Mouse (Mus musculus) CH12F3 (cell line): Measurements from ENCODE around the gene Nuak1.
"Not testable (repeated sequence)": the region's sequence is repeated elsewhere in the genome, so short reads cannot be mapped to it uniquely, and the experiment has no call there.

ENCODE experiments used
- in situ Hi-C: fragments of 300-500 bp; cut with MboI; formaldehyde crosslinking; loops from 2 replicates; pipeline ENCODE4 v1.14.3; 2020; ENCODE audit warnings: low sequenced_read_pairs

The Nuak1 gene

GRCm38 (mm10) chr10:84440541-84441433 lies at the start of gene Nuak1:
Gene Nuak1 (minus strand): TSS chr10:84440597.
- in situ Hi-C loops = no loop called here

- in situ Hi-C loops = no loop called here
These were observed 49.7 kb upstream of the Nuak1 start for GRCm38 (mm10) chr10:84490115-84490514.

GRCm38 (mm10) chr10:84488315-84488714 lies 47.9 kb upstream of the Nuak1 start:
- in situ Hi-C loops = no loop called here

- in situ Hi-C loops = no loop called here
These were observed 44.3 kb upstream of the Nuak1 start for GRCm38 (mm10) chr10:84484661-84485060.

- in situ Hi-C loops = no loop called here
These were observed 43.2 kb upstream of the Nuak1 start for GRCm38 (mm10) chr10:84483553-84483952.

- in situ Hi-C loops = no loop called here
These were observed 42.7 kb upstream of the Nuak1 start for GRCm38 (mm10) chr10:84483069-84483468.

GRCm38 (mm10) chr10:84482418-84482817 lies 42.0 kb upstream of the Nuak1 start:
- in situ Hi-C loops = not testable (repeated sequence)

GRCm38 (mm10) chr10:84481327-84481671 lies 40.9 kb upstream of the Nuak1 start:
- in situ Hi-C loops = no loop called here

- in situ Hi-C loops = no loop called here
These were observed 40.4 kb upstream of the Nuak1 start for GRCm38 (mm10) chr10:84480667-84481326.

GRCm38 (mm10) chr10:84480146-84480545 lies 39.7 kb upstream of the Nuak1 start:
- in situ Hi-C loops = no loop called here

- in situ Hi-C loops = no loop called here
These were observed 37.2 kb upstream of the Nuak1 start for GRCm38 (mm10) chr10:84477613-84478076.

- in situ Hi-C loops = no loop called here
These were observed 36.7 kb upstream of the Nuak1 start for GRCm38 (mm10) chr10:84477045-84477612.

- in situ Hi-C loops = no loop called here
These were observed 27.3 kb upstream of the Nuak1 start for GRCm38 (mm10) chr10:84467555-84468164.

GRCm38 (mm10) chr10:84465511-84465910 lies 25.1 kb upstream of the Nuak1 start:
- in situ Hi-C loops = no loop called here

GRCm38 (mm10) chr10:84460420-84461101 lies 20.2 kb upstream of the Nuak1 start:
- in situ Hi-C loops = no loop called here

- in situ Hi-C loops = no loop called here
These were observed 17.7 kb upstream of the Nuak1 start for GRCm38 (mm10) chr10:84458094-84458493.

- in situ Hi-C loops = no loop called here
These were observed 17.1 kb upstream of the Nuak1 start for GRCm38 (mm10) chr10:84457539-84457938.

GRCm38 (mm10) chr10:84456632-84457320 lies 16.4 kb upstream of the Nuak1 start:
- in situ Hi-C loops = no loop called here

GRCm38 (mm10) chr10:84451883-84452282 lies 11.5 kb upstream of the Nuak1 start:
- in situ Hi-C loops = loop anchor here (5.0 kb wide), 1 partner anchor 635 kb away; no protein-coding TSS in a partner anchor

GRCm38 (mm10) chr10:84450654-84451053 lies 10.3 kb upstream of the Nuak1 start:
- in situ Hi-C loops = loop anchor here (5.0 kb wide), 1 partner anchor 633 kb away; no protein-coding TSS in a partner anchor
